Mouse (Mus musculus) heart, postnatal 10 days (tissue): ENCODE results near the gene Kctd11. TPM values are rescaled to one million over a fixed set of nuclear protein-coding genes. Genes with fewer than 3 reads are reported as not detected.
A peak's percentile ranks its signal among the peaks of the same experiment; 100 is the strongest.
"Not testable (repeated sequence)": the region's sequence is repeated elsewhere in the genome, so short reads cannot be mapped to it uniquely, and the experiment has no call there.

Experiments
- DNase-seq, 2 experiments: peaks; one replicate each; pipeline ENCODE4 v3.0.0; 2021
- intact Hi-C: fragments of 180-260 bp; cut with DNase I; formaldehyde crosslinking; loops from one replicate; pipeline ENCODE4 v1.15.1; 2025
- total RNA-seq, 2 experiments: library from RNA; stranded (reverse); gene quantifications; 2 replicates each; pipeline ENCODE4 v1.2.3; 2021

Gene Kctd11
- total RNA-seq, result 1 to 10 TPM; 3.0 to 3.5 TPM

- intact Hi-C loops, result loop anchor here (1.0 to 2.0 kb wide), 2 partner anchors 38 to 68 kb away; no protein-coding TSS in a partner anchor
- peak; percentile 92 to 94 for DNase-seq
These were observed at the start of gene Kctd11 for GRCm38 (mm10) chr11:69880853-69881603. Gene Kctd11, minus strand, starts transcription at chr11:69881406.

- DNase-seq, result not testable (repeated sequence)
- intact Hi-C loops, result loop anchor here (5.0 kb wide), 1 partner anchor 282 kb away; the partner anchor contains the start of gene Slc16a11
These were observed 49.0 kb upstream of the Kctd11 start for GRCm38 (mm10) chr11:69930176-69930575.

GRCm38 (mm10) chr11:69929712-69930111, 48.5 kb upstream of the Kctd11 start:
- intact Hi-C loops, result loop anchor here (5.0 kb wide), 1 partner anchor 283 kb away; the partner anchor contains the start of gene Slc16a11
- DNase-seq, result no peak

- DNase-seq, result no peak
- intact Hi-C loops, result no loop called here
These were observed 46.3 kb upstream of the Kctd11 start for GRCm38 (mm10) chr11:69927501-69927900.

GRCm38 (mm10) chr11:69922796-69923195, 41.6 kb upstream of the Kctd11 start:
- DNase-seq, result no peak
- intact Hi-C loops, result no loop called here

GRCm38 (mm10) chr11:69922012-69922756, 41.0 kb upstream of the Kctd11 start:
- intact Hi-C loops, result no loop called here
- DNase-seq, result peak in 1 of 2 experiments; percentile 48

- peak; percentile 100 for DNase-seq
- intact Hi-C loops, result no loop called here
These were observed 40.2 kb upstream of the Kctd11 start, which contains the start of gene Eif5a for GRCm38 (mm10) chr11:69921114-69922011. Gene Eif5a, minus strand, starts transcription at chr11:69921958.

- intact Hi-C loops, result no loop called here
- DNase-seq, result peak; percentile 27 to 71
These were observed 39.2 kb upstream of the Kctd11 start for GRCm38 (mm10) chr11:69920266-69921031.

- peak; percentile 88 to 91 for DNase-seq
- intact Hi-C loops, result loop anchor here (2.0 kb wide), 1 partner anchor 39 kb away; the partner anchor contains the start of gene Kctd11
These were observed 38.6 kb upstream of the Kctd11 start for GRCm38 (mm10) chr11:69919661-69920265.

- no peak for DNase-seq
- intact Hi-C loops, result loop anchor here (2.0 kb wide), 1 partner anchor 38 kb away; the partner anchor contains the start of gene Kctd11
These were observed 37.8 kb upstream of the Kctd11 start for GRCm38 (mm10) chr11:69919053-69919452.

GRCm38 (mm10) chr11:69918118-69918517, 36.9 kb upstream of the Kctd11 start:
- DNase-seq, result no peak
- intact Hi-C loops, result loop anchor here (2.0 kb wide), 1 partner anchor 37 kb away; the partner anchor contains the start of gene Kctd11

- intact Hi-C loops, result loop anchor here (2.0 kb wide), 1 partner anchor 15 kb away; no protein-coding TSS in a partner anchor
These were observed 36.3 kb upstream of the Kctd11 start for GRCm38 (mm10) chr11:69917379-69917948.

GRCm38 (mm10) chr11:69916652-69917378, 35.6 kb upstream of the Kctd11 start:
- intact Hi-C loops, result loop anchor here (2.0 kb wide), 1 partner anchor 14 kb away; no protein-coding TSS in a partner anchor
- DNase-seq, result not testable (repeated sequence)

More at GRCm38 (mm10) chr11:69917379-69917948, 36.3 kb upstream of the Kctd11 start:
- no peak for DNase-seq

- intact Hi-C loops, result loop anchor here (2.0 kb wide), 1 partner anchor 13 kb away; no protein-coding TSS in a partner anchor
- DNase-seq, result no peak
These were observed 34.7 kb upstream of the Kctd11 start for GRCm38 (mm10) chr11:69915667-69916627.

- intact Hi-C loops, result no loop called here
- DNase-seq, result no peak
These were observed 33.8 kb upstream of the Kctd11 start for GRCm38 (mm10) chr11:69914917-69915430.

- DNase-seq, result no peak
- intact Hi-C loops, result no loop called here
These were observed 33.2 kb upstream of the Kctd11 start for GRCm38 (mm10) chr11:69914372-69914764.
